Comparison of ENCODE assay signal across 21 mouse cellular contexts in genomic region chr3:141752172-141752571, GRCm38 (mm10).
A peak's percentile ranks its signal among the peaks of the same experiment; 100 is the strongest.
DNase-seq lines count a peak whose midpoint lies in the region; ATAC-seq and TF ChIP-seq lines count a peak whose summit lies in the region.
"Had no signal": no experiment of that assay in that cellular context is flagged by ENCODE, and none has a peak within 500 bp of the region (broad histone marks: within the 10 kb centered on the region; RNA-seq: fewer than 3 reads in every experiment).

No protein-coding gene starts in this region.

- no peak for TF ChIP-seq CTCF in stomach, postnatal 0 days (IDR thresholded peaks at IDR 0.05; ENCODE audit: low read depth)

- intact Hi-C loops in left cerebral cortex, postnatal 10 days (cut with DNase I), result no loop called here

- ATAC-seq in hindbrain, embryonic 11.5 days (ENCODE audit: low FRiP score), result peak; percentile 35; the same call in 1 of the 2 replicates
- 0 out of 2 replicates have a peak, but pooled peaks have one; percentile 14 for ATAC-seq in stomach, embryonic 15.5 days (ENCODE audit: insufficient read depth, low FRiP score, low read depth)
- ATAC-seq in stomach, postnatal 0 days (ENCODE audit: low FRiP score, low TSS enrichment), result no peak
- ATAC-seq in midbrain, embryonic 14.5 days (ENCODE audit: low FRiP score, low TSS enrichment), result 0 out of 2 replicates have a peak, but pooled peaks have one; percentile 27
- no peak for ATAC-seq in kidney, embryonic 14.5 days (ENCODE audit: low FRiP score, low TSS enrichment)
- ATAC-seq: forebrain, embryonic 13.5 days; intestine, embryonic 15.5 days; Patski had no signal

- H3K4me2 ChIP-seq in hindbrain, embryonic 11.5 days (replicated peaks; ENCODE audit: low read depth, low read length), result no peak overlapping the region
- H3K4me2 ChIP-seq in stomach, embryonic 15.5 days, result no peak overlapping the region
- no peak overlapping the region for H3K4me2 ChIP-seq in stomach, postnatal 0 days (replicated peaks; ENCODE audit: low read depth)
- no peak overlapping the region for H3K4me2 ChIP-seq in midbrain, embryonic 14.5 days (ENCODE audit: low read length)
- H3K4me2 ChIP-seq in kidney, embryonic 14.5 days (replicated peaks; ENCODE audit: low read depth, low read length), result no peak overlapping the region
- H3K4me2 ChIP-seq: embryonic facial prominence, embryonic 13.5 days; forebrain, embryonic 13.5 days; heart, embryonic 13.5 days; intestine, embryonic 15.5 days had no signal

- H3K27ac ChIP-seq in hindbrain, embryonic 11.5 days (ENCODE audit: low read depth, low read length), result no peak overlapping the region
- H3K27ac ChIP-seq in hindbrain, embryonic 10.5 days, result no peak overlapping the region
- no peak overlapping the region for H3K27ac ChIP-seq in stomach, embryonic 15.5 days
- H3K27ac ChIP-seq in stomach, postnatal 0 days (replicated peaks), result no peak overlapping the region
- no peak overlapping the region for H3K27ac ChIP-seq in midbrain, embryonic 14.5 days (replicated peaks; ENCODE audit: low read depth, low read length)
- H3K27ac ChIP-seq in kidney, embryonic 14.5 days (ENCODE audit: low read depth, low read length), result no peak overlapping the region
- H3K27ac ChIP-seq: embryonic facial prominence, embryonic 13.5 days; forebrain, embryonic 13.5 days; gastrocnemius, adult 2 months; heart, embryonic 13.5 days; intestine, embryonic 15.5 days had no signal

- H3K9me3 ChIP-seq in hindbrain, embryonic 11.5 days (ENCODE audit: control insufficient read depth, low read length), result no peaks in the 10 kb centered on the region
- no peaks in the 10 kb centered on the region for H3K9me3 ChIP-seq in hindbrain, embryonic 10.5 days
- no peaks in the 10 kb centered on the region for H3K9me3 ChIP-seq in stomach, embryonic 15.5 days
- H3K9me3 ChIP-seq in stomach, postnatal 0 days (ENCODE audit: control insufficient read depth, low read length), result no peaks in the 10 kb centered on the region
- no peaks in the 10 kb centered on the region for H3K9me3 ChIP-seq in midbrain, embryonic 14.5 days (ENCODE audit: control insufficient read depth, low read length)
- H3K9me3 ChIP-seq in kidney, embryonic 14.5 days (ENCODE audit: control insufficient read depth, low read length), result no peaks in the 10 kb centered on the region
- H3K9me3 ChIP-seq: embryonic facial prominence, embryonic 13.5 days; forebrain, embryonic 13.5 days; heart, embryonic 13.5 days; intestine, embryonic 15.5 days had no signal

- no peak overlapping the region for H3K4me3 ChIP-seq in hindbrain, embryonic 11.5 days (ENCODE audit: low read depth, low read length)
- no peak overlapping the region for H3K4me3 ChIP-seq in hindbrain, embryonic 10.5 days
- no peak overlapping the region for H3K4me3 ChIP-seq in stomach, embryonic 15.5 days (replicated peaks)
- H3K4me3 ChIP-seq in stomach, postnatal 0 days (ENCODE audit: low read depth, low read length), result no peak overlapping the region
- H3K4me3 ChIP-seq in midbrain, embryonic 14.5 days (replicated peaks; ENCODE audit: low read depth, low read length), result no peak overlapping the region
- no peak overlapping the region for H3K4me3 ChIP-seq in kidney, embryonic 14.5 days (ENCODE audit: low read length)
- H3K4me3 ChIP-seq: embryonic facial prominence, embryonic 13.5 days; forebrain, embryonic 13.5 days; gastrocnemius, adult 2 months; heart, embryonic 13.5 days; intestine, embryonic 15.5 days had no signal

- no peaks in the 10 kb centered on the region for H3K27me3 ChIP-seq in hindbrain, embryonic 11.5 days (ENCODE audit: control insufficient read depth, insufficient read depth, low read length)
- no peaks in the 10 kb centered on the region for H3K27me3 ChIP-seq in hindbrain, embryonic 10.5 days (ENCODE audit: insufficient read depth, poor library complexity, severe bottlenecking)
- no peaks in the 10 kb centered on the region for H3K27me3 ChIP-seq in stomach, embryonic 15.5 days (replicated peaks)
- no peaks in the 10 kb centered on the region for H3K27me3 ChIP-seq in stomach, postnatal 0 days (ENCODE audit: control insufficient read depth, insufficient read depth, low read length)
- no peaks in the 10 kb centered on the region for H3K27me3 ChIP-seq in midbrain, embryonic 14.5 days (ENCODE audit: control insufficient read depth, insufficient read depth, low read length)
- no peaks in the 10 kb centered on the region for H3K27me3 ChIP-seq in kidney, embryonic 14.5 days (ENCODE audit: control insufficient read depth, insufficient read depth, low read length)
- H3K27me3 ChIP-seq: CH12.LX; embryonic facial prominence, embryonic 13.5 days; forebrain, embryonic 13.5 days; heart, embryonic 13.5 days; intestine, embryonic 15.5 days; Patski had no signal

- no peaks in the 10 kb centered on the region for H3K4me1 ChIP-seq in hindbrain, embryonic 11.5 days (replicated peaks; ENCODE audit: control insufficient read depth, insufficient read depth, low read length)
- H3K4me1 ChIP-seq in hindbrain, embryonic 10.5 days (replicated peaks), result peaks cover 11% of the 10 kb centered on the region
- no peaks in the 10 kb centered on the region for H3K4me1 ChIP-seq in stomach, embryonic 15.5 days
- no peaks in the 10 kb centered on the region for H3K4me1 ChIP-seq in stomach, postnatal 0 days (replicated peaks; ENCODE audit: control insufficient read depth, insufficient read depth)
- no peaks in the 10 kb centered on the region for H3K4me1 ChIP-seq in midbrain, embryonic 14.5 days (ENCODE audit: control insufficient read depth, insufficient read depth, low read length)
- no peaks in the 10 kb centered on the region for H3K4me1 ChIP-seq in kidney, embryonic 14.5 days (ENCODE audit: control insufficient read depth, insufficient read depth, low read length)
- H3K4me1 ChIP-seq: forebrain, embryonic 13.5 days; heart, embryonic 13.5 days; intestine, embryonic 15.5 days had no signal

- no peak for DNase-seq in hindbrain, embryonic 11.5 days (ENCODE audit: low spot score)
- no peak for DNase-seq in hindbrain, embryonic 10.5 days (ENCODE audit: low spot score)
- DNase-seq in stomach, postnatal 0 days (ENCODE audit: low spot score), result no peak
- no peak for DNase-seq in midbrain, embryonic 14.5 days
- no peak for DNase-seq in left cerebral cortex, postnatal 10 days (ENCODE audit: extremely low spot score in 1 of 2, low spot score in 2 of 2)
- DNase-seq: adrenal gland, adult 2 months; adrenal gland, postnatal 25 days; cerebellum, adult 2 months; cerebellum, postnatal 10 days; gastrocnemius, adult 2 months; gastrocnemius, postnatal 25 days; heart, adult 11 months; heart, postnatal 36 days had no signal

- 57% methylated on average over 7 of the region's 7 CpGs for WGBS in hindbrain, embryonic 11.5 days
- 63% methylated on average over 7 of the region's 7 CpGs for WGBS in hindbrain, embryonic 10.5 days
- WGBS in stomach, embryonic 15.5 days, result 74% methylated on average over 7 of the region's 7 CpGs
- WGBS in stomach, postnatal 0 days, result 86% methylated on average over 7 of the region's 7 CpGs
- WGBS in midbrain, embryonic 14.5 days, result 29% methylated on average over 7 of the region's 7 CpGs
- WGBS in kidney, embryonic 14.5 days, result 65% methylated on average over 7 of the region's 7 CpGs

- no peaks in the 10 kb centered on the region for H3K36me3 ChIP-seq in hindbrain, embryonic 11.5 days (ENCODE audit: control insufficient read depth, insufficient read depth, low read length)
- H3K36me3 ChIP-seq in hindbrain, embryonic 10.5 days, result no peaks in the 10 kb centered on the region
- no peaks in the 10 kb centered on the region for H3K36me3 ChIP-seq in stomach, embryonic 15.5 days
- no peaks in the 10 kb centered on the region for H3K36me3 ChIP-seq in stomach, postnatal 0 days (ENCODE audit: control insufficient read depth, insufficient read depth, low read length)
- H3K36me3 ChIP-seq in midbrain, embryonic 14.5 days (ENCODE audit: control insufficient read depth, insufficient read depth, low read length), result no peaks in the 10 kb centered on the region
- H3K36me3 ChIP-seq in kidney, embryonic 14.5 days (ENCODE audit: control insufficient read depth, insufficient read depth, low read length), result no peaks in the 10 kb centered on the region
- H3K36me3 ChIP-seq: embryonic facial prominence, embryonic 13.5 days; heart, embryonic 13.5 days; intestine, embryonic 15.5 days had no signal

- no peak for TF ChIP-seq EP300 in stomach, postnatal 0 days (optimal IDR thresholded peaks at IDR 0.05)

- no peak overlapping the region for H3K9ac ChIP-seq in hindbrain, embryonic 11.5 days (ENCODE audit: low read depth, low read length)
- H3K9ac ChIP-seq in stomach, embryonic 15.5 days, result no peak overlapping the region
- H3K9ac ChIP-seq in stomach, postnatal 0 days (ENCODE audit: low read length), result no peak overlapping the region
- no peak overlapping the region for H3K9ac ChIP-seq in midbrain, embryonic 14.5 days (replicated peaks; ENCODE audit: low read length)
- no peak overlapping the region for H3K9ac ChIP-seq in kidney, embryonic 14.5 days (ENCODE audit: low read depth, low read length)
- H3K9ac ChIP-seq: embryonic facial prominence, embryonic 13.5 days; forebrain, embryonic 13.5 days; heart, embryonic 13.5 days; intestine, embryonic 15.5 days had no signal

Comparison
In these comparisons a context has a peak if more than half of its experiments do, and no peak if none do; other contexts are left out.
1. ATAC-seq: peak in hindbrain, embryonic 11.5 days (single experiment), stomach, embryonic 15.5 days (single experiment) and midbrain, embryonic 14.5 days (single experiment); none in stomach, postnatal 0 days (single experiment) and kidney, embryonic 14.5 days (single experiment).